Mouse (Mus musculus) cerebellum, adult 11-12 months (tissue): ENCODE measurements around the gene Mpdu1.
"Not testable (repeated sequence)": the region's sequence is repeated elsewhere in the genome, so short reads cannot be mapped to it uniquely, and the experiment has no call there.

Experiments used
- DNase-seq: peaks from one replicate; pipeline ENCODE4 v3.0.0; 2022

Gene Mpdu1

DNA sequence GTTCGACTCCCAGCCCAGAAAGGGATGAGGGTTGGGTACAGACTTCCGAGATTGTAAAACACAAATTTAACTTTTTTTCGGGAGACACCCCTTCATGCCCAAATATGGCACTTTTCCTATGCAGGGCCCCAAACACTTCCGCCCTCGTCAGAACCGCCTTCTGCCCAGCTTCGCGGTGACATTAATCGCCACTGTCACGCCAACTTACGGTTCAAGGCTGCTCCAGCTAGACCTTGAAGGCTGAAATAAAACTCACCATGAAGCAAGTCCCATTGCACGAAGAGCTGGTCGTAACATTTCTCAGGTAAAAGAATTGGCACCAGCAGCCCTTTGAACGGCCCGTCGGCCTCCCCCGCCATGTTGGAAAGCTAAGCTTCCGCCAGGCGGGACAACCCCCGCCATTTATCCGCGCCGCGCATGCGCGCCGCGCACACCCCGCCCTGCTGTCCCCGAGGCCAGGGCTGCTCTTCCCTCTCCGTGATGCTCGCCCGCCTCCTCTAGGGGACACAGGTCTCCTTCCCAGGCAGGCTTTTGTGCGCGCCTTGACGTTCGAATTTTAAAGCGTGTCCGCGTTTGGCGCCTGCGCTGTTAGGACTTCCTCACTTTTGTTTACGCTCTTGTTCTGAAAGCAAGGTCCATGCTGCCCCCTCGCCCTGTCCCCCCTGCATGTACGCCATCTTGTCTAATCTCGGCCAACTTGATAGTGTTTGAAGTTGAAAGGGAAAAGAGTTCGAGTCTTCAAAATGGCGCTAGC, at the start of gene Mpdu1:
Gene Mpdu1 (minus strand): TSS at position 430 of the 754 bp plus-strand sequence.
- peak; percentile 98 for DNase-seq

- no peak for DNase-seq
Measured at GRCm38 (mm10) chr11:69711082-69711481, 48.6 kb upstream of the Mpdu1 start.

DNA sequence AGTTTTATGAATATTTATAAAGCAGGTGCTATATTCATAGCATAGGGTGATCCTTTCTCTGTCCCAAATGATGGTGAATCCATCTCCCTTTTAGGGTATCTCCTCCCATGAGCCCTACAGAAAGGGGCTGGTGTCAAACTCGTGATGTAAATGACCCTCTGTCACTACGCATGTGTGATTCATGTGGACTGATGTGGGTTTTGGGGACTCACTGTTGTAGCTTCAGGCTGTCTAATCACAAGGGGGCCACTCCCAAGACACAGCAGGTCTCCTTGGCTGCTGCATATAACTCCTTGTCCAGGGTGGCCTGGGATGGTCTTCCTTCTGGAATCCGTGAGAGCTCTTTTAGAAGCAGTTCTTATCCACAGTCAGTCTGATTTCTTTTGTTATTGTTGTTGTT, 48.0 kb upstream of the Mpdu1 start:
- no peak for DNase-seq

DNA sequence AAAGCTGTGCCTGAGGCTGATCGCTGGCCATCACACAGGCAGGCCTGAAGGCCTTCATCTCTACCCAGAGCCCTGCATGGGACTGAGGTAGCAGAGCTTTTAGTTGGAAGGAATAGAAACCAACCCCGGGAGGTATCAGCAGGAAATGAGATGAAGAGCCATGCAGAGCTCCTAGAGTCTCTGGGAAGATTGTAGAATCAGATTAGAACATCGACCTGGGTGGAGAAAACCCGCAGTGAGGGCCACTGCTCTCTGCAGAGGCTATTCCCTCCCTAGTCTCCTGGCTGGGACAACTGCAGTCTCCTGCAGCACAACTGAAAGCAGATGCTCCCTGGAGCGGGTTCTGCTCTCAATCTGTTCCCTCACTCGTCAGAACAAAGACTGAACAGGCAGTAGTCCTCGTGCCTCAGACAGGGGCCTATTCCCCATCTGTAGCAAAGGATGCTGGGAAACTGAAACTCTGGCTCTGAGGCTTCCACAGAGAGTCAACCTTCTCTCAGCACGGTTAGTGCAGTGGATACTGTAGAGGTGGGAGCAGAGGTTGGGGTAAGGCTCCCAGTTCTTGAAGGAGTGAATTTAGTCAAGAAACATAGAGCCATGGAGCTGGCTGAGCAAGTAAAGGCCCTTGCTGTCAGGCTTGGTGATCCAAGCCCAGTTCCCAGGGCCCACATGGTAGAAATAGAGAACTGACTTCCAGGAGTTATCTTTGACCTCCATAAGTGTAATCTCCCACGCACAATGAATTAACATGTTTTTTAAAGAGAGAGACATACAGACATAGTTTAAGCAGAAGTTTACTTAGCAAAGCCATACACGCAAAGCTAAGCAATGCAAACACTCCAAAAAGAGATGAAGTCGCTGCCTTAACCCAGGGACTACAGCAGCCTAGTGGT, 47.4 kb upstream of the Mpdu1 start:
- no peak for DNase-seq

- no peak for DNase-seq
Measured at GRCm38 (mm10) chr11:69708614-69709265, 46.3 kb upstream of the Mpdu1 start.

DNA sequence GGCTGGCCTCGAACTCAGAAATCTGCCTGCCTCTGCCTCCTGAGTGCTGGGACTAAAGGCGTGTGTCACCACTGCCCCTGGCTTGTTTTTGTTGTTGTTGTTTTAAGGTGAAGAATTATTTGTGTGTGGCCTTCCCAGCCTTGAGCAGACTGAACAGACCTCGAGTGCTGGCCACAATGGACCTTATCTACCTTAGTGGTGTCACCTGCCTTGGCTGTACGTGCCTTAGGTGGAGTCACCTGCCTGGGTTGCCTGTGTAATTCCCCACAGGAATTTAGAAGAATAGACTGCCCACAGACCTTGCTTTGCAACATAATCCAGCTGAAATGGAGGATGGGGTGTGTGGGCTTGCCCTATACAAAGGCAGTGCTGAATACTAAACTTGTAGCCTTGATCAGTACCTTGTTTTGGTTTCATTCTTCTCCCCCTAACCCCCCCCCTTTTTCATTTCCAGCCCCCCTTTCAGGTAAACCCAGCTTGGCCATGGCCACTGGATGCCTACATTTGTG, 45.5 kb upstream of the Mpdu1 start:
- no peak for DNase-seq

GRCm38 (mm10) chr11:69707480-69707847, 45.0 kb upstream of the Mpdu1 start:
- no peak for DNase-seq

DNA sequence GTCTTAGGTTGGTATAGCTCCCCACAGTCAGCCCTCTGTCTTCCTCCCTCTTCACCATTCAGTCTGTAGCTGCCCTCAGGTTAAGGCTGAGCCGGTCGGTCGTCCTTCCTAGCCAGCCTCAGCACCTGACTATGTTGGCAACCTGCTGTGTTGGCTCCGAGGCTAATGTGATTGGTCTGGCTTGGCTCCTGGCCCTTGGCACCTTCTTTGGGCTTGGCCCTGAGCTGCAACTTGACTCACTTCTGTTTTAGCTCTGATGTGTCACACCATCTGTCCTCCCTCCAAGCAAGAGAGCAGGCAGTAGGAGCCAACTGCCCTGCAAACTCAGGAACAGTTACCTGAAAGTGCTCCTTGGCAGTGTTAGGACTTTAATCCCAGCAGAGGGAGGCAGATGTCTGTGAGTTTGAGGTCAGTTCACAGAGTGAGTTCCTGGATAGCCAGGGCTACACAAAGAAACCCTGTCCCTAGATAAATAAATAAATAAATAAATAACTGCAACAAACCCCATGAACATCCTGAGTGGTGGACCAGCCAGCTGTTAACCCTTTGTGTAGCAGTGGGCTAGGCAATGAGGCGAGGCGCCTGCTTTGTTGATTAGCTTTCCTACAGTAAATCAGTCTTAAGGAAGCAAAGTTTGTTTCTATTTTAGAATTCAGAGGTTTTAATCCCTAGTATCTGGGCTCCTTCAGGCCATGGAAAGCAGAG, 44.5 kb upstream of the Mpdu1 start:
- peak; percentile 98 for DNase-seq

GRCm38 (mm10) chr11:69704613-69705010, 42.2 kb upstream of the Mpdu1 start:
- DNase-seq: no peak

GRCm38 (mm10) chr11:69703814-69704612, 41.6 kb upstream of the Mpdu1 start:
- DNase-seq: no peak

GRCm38 (mm10) chr11:69703381-69703780, 40.9 kb upstream of the Mpdu1 start:
- DNase-seq: not testable (repeated sequence)

DNA sequence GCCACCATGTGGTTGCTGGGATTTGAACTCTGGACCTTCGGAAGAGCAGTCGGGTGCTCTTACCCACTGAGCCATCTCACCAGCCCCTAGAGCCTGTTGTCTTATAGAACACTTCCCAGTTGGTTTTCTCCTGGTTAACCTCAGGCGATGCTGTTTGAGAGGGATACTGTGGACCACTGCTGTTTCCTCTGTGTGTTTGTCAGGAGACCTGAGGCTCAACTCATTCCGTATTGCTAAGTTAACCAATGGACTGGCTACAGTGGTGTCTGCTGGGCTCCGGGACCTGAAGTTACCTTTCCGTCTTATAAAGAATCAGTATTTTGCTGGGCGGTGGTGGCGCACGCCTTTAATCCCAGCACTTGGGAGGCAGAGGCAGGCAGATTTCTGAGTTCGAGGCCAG, 40.4 kb upstream of the Mpdu1 start:
- DNase-seq: not testable (repeated sequence)

DNA sequence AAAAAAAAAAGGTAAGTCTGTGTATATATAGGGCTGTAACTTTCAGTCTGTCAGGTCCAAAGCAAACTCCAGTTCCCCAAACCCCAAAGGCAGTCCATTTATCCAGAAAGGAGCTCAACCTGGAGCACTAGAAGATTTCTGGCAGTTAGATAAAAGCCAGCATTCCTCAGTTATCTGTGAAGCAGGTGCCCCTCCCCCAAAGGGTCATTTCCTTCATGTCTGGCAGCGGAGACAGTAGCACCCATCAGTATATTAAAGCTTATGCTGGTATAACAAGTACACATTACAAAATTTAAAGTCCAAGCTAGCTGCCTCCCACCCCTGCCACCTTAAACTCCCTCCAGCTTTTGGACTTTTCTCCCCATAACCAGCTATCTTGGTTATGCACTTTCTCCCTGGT, 37.2 kb upstream of the Mpdu1 start:
- DNase-seq: no peak

DNA sequence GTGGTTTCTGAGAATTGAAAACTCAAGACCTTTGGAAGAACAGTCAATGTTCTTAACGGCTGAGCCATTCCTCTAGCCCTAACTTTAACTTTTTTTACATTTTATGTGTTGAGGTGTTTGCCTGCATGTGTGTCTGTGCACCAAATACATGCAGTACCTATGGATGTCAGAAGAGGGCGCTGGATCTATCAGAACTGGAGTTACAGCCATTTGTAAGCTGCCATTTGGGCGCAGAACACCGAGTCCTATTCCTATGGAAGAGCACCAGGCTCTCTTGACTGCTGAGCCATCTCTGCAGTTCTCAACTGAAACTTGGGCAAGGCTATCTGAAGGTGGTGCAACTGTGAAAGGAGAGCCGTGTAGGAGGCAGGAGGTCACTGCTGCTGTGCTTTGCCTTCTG, 36.1 kb upstream of the Mpdu1 start:
- DNase-seq: no peak

DNA sequence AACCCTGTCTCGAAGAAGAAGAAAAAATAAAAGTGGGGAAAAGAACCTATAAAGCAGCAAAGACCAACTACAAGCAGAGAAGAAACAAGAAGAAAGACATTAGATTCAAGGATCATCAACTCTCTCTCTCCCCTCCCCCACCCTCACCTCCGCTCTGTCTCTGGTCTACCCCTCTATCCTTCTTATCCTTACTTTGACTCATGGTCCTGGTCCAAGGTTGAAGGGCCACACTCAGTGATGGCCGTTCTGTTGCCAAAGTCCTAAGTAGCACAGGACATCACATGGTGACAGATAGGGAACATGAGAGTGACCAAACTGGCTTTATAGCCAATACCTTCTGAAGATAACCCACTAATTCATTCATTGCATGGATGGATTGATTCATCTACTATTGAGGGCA, 35.0 kb upstream of the Mpdu1 start:
- no peak for DNase-seq

GRCm38 (mm10) chr11:69695361-69696181, 33.1 kb upstream of the Mpdu1 start, which contains the start of the genes Tnfsf12 and Tnfsfm13:
Gene Tnfsf12, minus strand, starts transcription at chr11:69695849.
Gene Tnfsfm13, minus strand, starts transcription at chr11:69696098.
- peak; percentile 77 for DNase-seq

DNA sequence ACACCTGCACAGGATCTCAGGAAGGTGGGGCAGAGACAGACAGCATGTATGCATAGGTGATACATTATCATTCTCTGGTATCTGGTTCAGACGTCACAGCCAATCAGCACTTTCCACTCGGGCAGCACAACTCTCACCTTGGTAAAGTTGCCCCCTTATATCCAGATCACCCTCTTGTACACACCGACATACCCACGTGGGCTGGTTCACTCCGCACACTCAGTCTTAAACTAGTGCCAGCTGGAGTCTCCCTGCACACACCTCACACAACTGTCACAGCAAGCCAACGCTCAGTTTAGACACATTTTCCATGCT, 32.6 kb upstream of the Mpdu1 start:
- DNase-seq: no peak

GRCm38 (mm10) chr11:69693421-69693965, 31.1 kb upstream of the Mpdu1 start:
- DNase-seq: no peak

DNA sequence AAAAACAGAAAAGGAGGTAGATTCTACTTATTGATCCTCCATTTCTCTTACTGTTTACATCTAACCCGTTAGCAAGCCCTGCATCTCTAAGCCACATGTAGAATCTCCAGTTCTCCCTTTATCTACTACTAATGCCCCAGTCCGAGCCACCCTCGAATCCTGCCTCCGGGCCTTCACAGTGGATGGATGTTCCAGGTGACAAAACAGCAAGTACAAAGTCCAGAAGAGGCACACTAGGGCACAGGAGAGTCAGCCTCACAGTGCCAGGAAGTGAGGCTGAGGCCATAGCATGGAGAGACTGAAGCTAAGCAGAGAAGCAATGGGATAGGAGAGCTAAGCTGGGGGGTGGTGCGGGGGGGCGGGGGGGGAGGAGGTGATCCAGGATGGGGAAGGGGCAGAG, 30.4 kb upstream of the Mpdu1 start:
- no peak for DNase-seq

DNA sequence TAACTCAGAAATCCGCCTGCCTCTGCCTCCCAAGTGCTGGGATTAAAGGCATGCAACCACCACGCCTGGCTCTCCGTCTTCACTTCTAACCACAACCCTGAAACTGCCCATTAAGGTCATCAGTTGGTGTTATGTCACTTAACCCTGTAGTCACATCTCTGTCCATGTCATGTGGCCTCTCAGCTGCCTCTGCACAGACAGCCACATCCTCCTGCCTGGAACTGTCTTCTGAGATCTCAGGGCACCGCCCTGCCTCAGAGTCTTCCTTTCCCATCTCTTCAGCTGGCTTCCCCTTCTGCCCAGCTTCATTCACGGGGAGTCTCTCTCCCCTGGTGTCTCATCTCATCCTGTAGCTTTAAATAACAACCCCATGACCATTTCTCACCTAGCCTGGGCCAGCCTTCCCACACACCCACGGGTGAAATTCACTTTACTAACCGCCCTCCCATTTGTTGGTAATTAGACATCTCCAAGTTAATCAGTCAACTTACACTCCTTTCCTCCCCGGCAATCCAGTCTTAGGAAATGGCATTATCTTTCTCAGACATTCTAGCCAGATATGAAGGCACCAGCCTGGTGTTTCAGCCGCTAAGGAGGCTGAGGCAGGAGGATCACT, 29.9 kb upstream of the Mpdu1 start:
- DNase-seq: no peak
